Mouse (Mus musculus): Measurements from ENCODE around the gene Ovch2. TPM values are rescaled to one million over a fixed set of nuclear protein-coding genes. Genes with fewer than 3 reads are reported as not detected.

Ovch2 gene
- polyA plus RNA-seq, 1 experiment from 2014 or later, result not detected

DNA sequence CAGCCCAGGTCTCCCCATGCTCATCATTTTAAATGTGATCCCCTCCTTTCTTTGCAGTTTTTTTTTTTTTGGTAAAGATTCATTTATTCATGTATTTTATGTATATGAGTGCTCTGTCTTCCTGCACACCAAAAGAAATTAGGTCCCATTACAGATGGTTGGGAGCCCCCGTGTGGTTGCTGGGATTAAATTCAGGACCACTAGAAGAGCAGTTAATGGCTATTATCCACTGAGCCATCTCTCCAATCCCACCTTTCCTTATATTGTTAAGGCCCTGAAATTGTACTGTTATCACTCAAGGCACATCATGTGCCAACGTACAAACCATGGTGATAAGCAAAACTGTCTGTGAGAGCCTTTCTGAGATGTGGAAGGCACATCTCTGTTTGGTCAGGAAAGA is 62.3 kb downstream of the Ovch2 start:
- 31% methylated on average over 2 of the region's 2 CpGs for WGBS
- H3K9me3 ChIP-seq, result no peaks in the 10 kb centered on the region
- 0 out of 2 replicates have a peak, but pooled peaks cover 3% of the 10 kb centered on the region for H3K4me1 ChIP-seq
- H3K9ac ChIP-seq, result no peak overlapping the region
- no peak overlapping the region for H3K4me2 ChIP-seq (replicated peaks)
- no peaks in the 10 kb centered on the region for H3K27me3 ChIP-seq
- H3K36me3 ChIP-seq, result peaks cover 41% of the 10 kb centered on the region
- no peak overlapping the region for H3K4me3 ChIP-seq
- ATAC-seq (ENCODE audit: low FRiP score, low read depth), result no peak
- H3K27ac ChIP-seq, result no peak overlapping the region

- H3K27me3 ChIP-seq, result no peaks in the 10 kb centered on the region
- H3K4me1 ChIP-seq, result 0 out of 2 replicates have a peak, but pooled peaks cover 3% of the 10 kb centered on the region
- WGBS, result 70% methylated on average over 2 of the region's 2 CpGs
- no peaks in the 10 kb centered on the region for H3K9me3 ChIP-seq
- ATAC-seq (ENCODE audit: low FRiP score, low read depth), result no peak
- no peak overlapping the region for H3K27ac ChIP-seq
- H3K36me3 ChIP-seq, result peaks cover 38% of the 10 kb centered on the region
- H3K4me2 ChIP-seq (replicated peaks), result no peak overlapping the region
- no peak overlapping the region for H3K9ac ChIP-seq
- H3K4me3 ChIP-seq, result no peak overlapping the region
These were observed 67.8 kb downstream of the Ovch2 start for GRCm38 (mm10) chr7:107733162-107733561.

Other genes starting within 250 kb of the Ovch2 start
- gene Olfml1, start 233.8 kb downstream of the Ovch2 start, polyA plus RNA-seq (2015; fragmentation: Nextera tagmentation; extraction: Ambion mirVana), result 41.2 and 42.3 TPM in 2 replicates
- 10.8 and 12.0 TPM in 2 replicates for gene Ppfibp2, start 206.0 kb downstream of the Ovch2 start, polyA plus RNA-seq (2015; fragmentation: Nextera tagmentation; extraction: Ambion mirVana)
- gene 5330417H12Rik, start 176.0 kb downstream of the Ovch2 start, polyA plus RNA-seq (2015; fragmentation: Nextera tagmentation; extraction: Ambion mirVana), result 0.11 TPM in 1 of 2 replicates, not detected in the other
- gene Cyb5r2, start 43.2 kb downstream of the Ovch2 start, polyA plus RNA-seq (2015; fragmentation: Nextera tagmentation; extraction: Ambion mirVana), result 0.27 and 0.41 TPM in 2 replicates
- gene Olfr467, start 11.1 kb upstream of the Ovch2 start, polyA plus RNA-seq (2015; fragmentation: Nextera tagmentation; extraction: Ambion mirVana), result not detected in 2 replicates
- not detected in 2 replicates for gene Olfr469, start 24.3 kb upstream of the Ovch2 start, polyA plus RNA-seq (2015; fragmentation: Nextera tagmentation; extraction: Ambion mirVana)
- not detected in 2 replicates for gene Olfr470, start 46.3 kb upstream of the Ovch2 start, polyA plus RNA-seq (2015; fragmentation: Nextera tagmentation; extraction: Ambion mirVana)
- gene Olfr472, start 96.7 kb upstream of the Ovch2 start, polyA plus RNA-seq (2015; fragmentation: Nextera tagmentation; extraction: Ambion mirVana), result not detected in 2 replicates
- gene Olfr473, start 129.2 kb upstream of the Ovch2 start, polyA plus RNA-seq (2015; fragmentation: Nextera tagmentation; extraction: Ambion mirVana), result not detected in 2 replicates
- gene Olfr474, start 153.4 kb upstream of the Ovch2 start, polyA plus RNA-seq (2015; fragmentation: Nextera tagmentation; extraction: Ambion mirVana), result not detected in 2 replicates
- not detected in 2 replicates for gene Olfr476, start 163.6 kb upstream of the Ovch2 start, polyA plus RNA-seq (2015; fragmentation: Nextera tagmentation; extraction: Ambion mirVana)
- gene Olfr477, start 185.5 kb upstream of the Ovch2 start, polyA plus RNA-seq (2015; fragmentation: Nextera tagmentation; extraction: Ambion mirVana), result not detected in 2 replicates
- gene Olfr478, start 232.8 kb upstream of the Ovch2 start, polyA plus RNA-seq (2015; fragmentation: Nextera tagmentation; extraction: Ambion mirVana), result not detected in 2 replicates
- not detected in 2 replicates for gene Olfr479, start 249.5 kb upstream of the Ovch2 start, polyA plus RNA-seq (2015; fragmentation: Nextera tagmentation; extraction: Ambion mirVana)